Mouse (Mus musculus) C3H10T1/2 (cell line): Measurements from ENCODE around the gene Gm37240. TPM values are rescaled to one million over a fixed set of nuclear protein-coding genes. Genes with fewer than 3 reads are reported as not detected.

Experiments
- polyA plus RNA-seq, 2 experiments: library from polyadenylated mRNA; unstranded; fragments of >200 nt; fragmentation: generic; extraction: Trizol; gene quantifications; one replicate each; pipeline ENCODE4 v1.2.1; 2012; ENCODE audit warnings: missing spikeins in 2 of 2

Gene Gm37240
- under 1 TPM; 0.09 to 0.32 TPM for polyA plus RNA-seq

DNA sequence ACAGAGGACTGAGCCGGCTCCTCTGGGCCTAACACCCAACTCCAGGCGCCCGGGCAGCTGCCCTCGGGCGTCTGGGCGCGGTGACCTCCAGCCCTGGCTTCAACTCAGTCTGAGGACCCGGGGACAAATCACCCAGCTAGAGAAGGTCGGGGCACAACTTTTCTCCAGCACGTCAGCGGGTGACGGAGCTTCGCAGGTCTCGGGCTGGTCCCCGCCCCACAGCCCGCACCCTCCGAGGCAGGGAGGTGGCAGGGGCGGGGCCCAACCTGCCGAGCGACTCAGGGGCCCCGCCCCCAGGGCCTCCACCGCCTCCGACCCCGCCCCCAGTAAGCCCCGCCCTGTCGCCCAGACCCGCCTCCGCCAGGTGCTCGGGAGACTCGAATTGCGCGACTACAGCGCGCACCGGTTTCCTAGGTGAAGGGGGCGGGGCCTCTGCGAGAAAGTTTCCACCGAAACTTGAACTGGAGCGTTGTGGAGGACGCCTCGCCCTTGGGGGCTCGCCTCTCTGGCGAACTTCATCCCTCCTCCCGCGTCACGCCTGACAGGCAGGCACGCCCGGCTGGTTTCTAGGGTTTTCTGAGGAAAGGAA is at the start of gene Gm37240, which contains the start of gene Glt28d2:
Gm37240 (minus strand) TSS at position 280 of the 589 bp plus-strand sequence.
Glt28d2 (minus strand) TSS at position 278 of the 589 bp plus-strand sequence.

DNA sequence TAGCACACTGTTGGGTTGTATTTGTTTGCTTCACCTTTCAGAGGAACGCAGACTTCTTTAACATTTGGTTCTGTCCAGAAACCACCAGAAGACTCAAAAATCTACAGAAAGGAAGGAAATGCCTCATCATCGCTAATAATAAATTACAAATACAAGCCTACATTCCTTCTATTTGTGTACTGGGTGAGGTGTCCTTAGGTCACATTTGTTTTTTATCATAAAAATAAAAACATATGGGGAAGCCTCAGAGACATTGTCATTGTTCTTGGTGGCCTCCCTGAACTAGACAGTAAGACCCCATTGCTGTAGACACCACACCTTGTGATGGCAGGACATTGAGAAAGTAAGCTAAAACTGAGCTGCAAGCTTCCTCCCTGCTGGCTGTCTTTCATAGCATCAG is 70.1 kb downstream of the Gm37240 start, which contains the start of gene Fam160a1:
Fam160a1 (minus strand) TSS at position 101 of the 400 bp plus-strand sequence.

DNA sequence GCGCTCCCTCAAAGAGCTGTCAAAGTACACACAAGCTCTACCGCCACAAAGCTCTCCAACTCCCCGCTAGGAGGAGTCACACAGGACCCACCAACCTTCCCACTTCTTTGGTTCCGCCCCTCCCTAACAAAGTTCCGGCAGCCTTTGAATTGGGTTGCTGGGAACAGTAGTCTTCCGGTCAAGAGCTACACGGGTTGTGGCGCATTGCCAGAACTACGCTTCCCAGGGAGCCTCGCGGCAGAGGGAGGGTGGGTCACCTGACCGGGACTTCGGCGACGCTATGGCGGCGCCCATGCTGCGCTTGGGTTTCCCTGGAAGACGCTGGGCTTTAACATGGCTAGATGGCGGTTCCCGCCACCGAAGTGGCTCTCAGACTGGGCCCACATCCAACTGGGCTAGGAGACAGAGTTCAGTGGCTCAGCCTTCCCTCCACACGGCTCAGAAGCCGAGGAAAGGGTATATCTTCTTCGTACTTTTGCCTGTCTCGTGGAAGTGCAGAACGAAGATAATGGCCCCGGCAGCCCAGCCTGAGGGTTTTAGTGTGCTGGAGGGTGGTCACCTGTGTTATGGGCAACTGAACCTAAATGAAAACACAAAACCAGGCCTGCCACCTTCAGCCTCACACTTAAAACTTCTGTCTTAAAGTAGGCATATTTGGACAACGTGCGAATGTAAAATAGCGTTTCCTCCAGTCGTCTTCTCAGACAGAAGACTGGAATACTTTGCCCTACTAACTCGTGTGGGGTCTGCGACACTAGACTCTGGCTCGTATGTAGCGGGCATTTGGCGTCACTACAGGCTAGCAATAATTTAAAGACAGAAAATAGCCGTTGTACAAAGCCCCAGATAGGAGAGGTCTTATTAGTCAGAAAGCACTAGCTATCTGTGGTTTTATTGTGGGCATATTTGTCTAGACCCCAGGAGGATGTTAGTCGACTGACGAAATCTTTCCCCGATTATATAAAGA is 313.2 kb downstream of the Gm37240 start, which contains the start of gene Gatb:
Gatb (plus strand) TSS at position 256 of the 967 bp plus-strand sequence.

DNA sequence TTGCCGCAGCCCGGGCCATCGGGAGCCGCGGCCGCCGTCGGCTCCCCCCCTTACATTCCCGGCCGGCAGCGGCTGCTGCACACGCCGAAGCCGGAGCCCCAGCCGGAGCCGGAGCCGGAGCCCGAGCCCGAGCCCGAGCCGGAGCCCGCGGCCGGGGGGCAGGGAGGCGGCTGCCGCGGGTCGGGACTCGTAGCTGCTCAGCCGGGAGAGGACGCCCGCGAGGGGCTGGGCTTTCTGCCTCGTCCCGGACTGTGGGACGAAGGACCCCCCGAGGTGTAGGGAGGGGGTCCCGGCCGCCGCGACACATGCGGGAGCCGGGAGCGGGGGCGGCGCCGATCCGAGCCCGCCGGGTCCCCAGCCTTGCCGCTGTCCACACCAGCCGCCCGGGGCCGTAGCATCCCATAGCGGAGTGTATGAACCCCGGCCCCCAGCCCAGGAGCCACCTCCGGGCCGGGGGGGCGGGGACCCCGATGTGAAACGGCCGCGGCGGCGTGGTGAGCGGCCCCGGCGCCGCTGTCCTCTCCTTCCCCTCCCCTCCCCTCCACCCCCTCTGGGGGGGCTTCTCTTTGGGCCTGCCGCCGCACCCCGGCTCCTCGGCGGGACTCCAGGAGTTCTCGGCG is 1072.4 kb downstream of the Gm37240 start, which contains the start of gene Fbxw7:
Fbxw7 (plus strand) TSS at position 507 of the 620 bp plus-strand sequence.

DNA sequence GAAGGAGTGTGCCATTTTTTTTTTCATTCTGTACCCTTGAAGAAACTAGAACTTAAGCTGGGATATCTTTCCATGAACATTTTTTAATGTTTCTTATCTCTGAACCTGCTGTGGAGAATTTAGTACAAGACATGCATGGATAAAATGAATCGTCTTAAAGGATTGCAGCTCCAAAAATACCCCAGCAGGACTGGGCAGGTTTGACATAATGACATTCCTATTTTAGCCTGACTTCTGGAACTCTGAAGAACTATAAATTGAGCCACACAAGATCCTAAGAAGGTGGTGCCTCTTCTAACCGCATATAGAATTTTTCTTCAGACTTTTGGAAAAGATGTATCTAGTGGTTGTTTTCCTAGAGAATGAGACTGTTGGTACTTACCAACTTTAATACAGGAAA is 1294.0 kb downstream of the Gm37240 start, which contains the start of gene Tigd4:
Tigd4 (plus strand) TSS at position 301 of the 400 bp plus-strand sequence.

GRCm38 (mm10) chr3:84582023-84582912 is 1305.0 kb downstream of the Gm37240 start, which contains the start of gene Arfip1:
Gene Arfip1 (minus strand): TSS chr3:84582625.

GRCm38 (mm10) chr3:84480006-84480897 is 1407.1 kb downstream of the Gm37240 start, which contains the start of gene Fhdc1:
Gene Fhdc1 (minus strand): TSS chr3:84480429.

Other genes starting within 250 kb of the Gm37240 start
- 1 to 10 TPM in 1 of 2 experiments, under 1 TPM in 1; 0.64 to 2.4 TPM for gene Fam160a1, start 70.2 kb downstream of the Gm37240 start, polyA plus RNA-seq
- under 1 TPM; 0.05 to 0.34 TPM for gene Glt28d2, start within 50 bp of the Gm37240 start, polyA plus RNA-seq
- 10 to 100 TPM in 1 of 2 experiments, 1 to 10 TPM in 1; 1.2 to 21.5 TPM for gene Sh3d19, start 83.6 kb upstream of the Gm37240 start, polyA plus RNA-seq
- gene Prss48, start 115.0 kb upstream of the Gm37240 start, polyA plus RNA-seq = under 1 TPM in 1 of 2 experiments, not detected in 1; 0.08 TPM